In genomic region chr12:47164031-47164717, GRCm38 (mm10) we compare ENCODE assay signal across 8 mouse cellular contexts.
DNase-seq lines count a peak whose midpoint lies in the region; ATAC-seq and TF ChIP-seq lines count a peak whose summit lies in the region.

No protein-coding gene starts in this region.

- H3K4me3 ChIP-seq in hindbrain, embryonic 14.5 days (replicated peaks; ENCODE audit: low read length): peak overlapping the region; percentile 14; the same call in 1 of the 2 replicates
- H3K4me3 ChIP-seq in midbrain, postnatal 0 days (ENCODE audit: low read depth, low read length): peak overlapping the region; percentile 22

- peak overlapping the region; percentile 79 for H3K27ac ChIP-seq in hindbrain, embryonic 14.5 days
- peak overlapping the region; percentile 71 for H3K27ac ChIP-seq in midbrain, postnatal 0 days (ENCODE audit: low read depth, low read length)

- WGBS in hindbrain, embryonic 14.5 days: 18% methylated on average over 15 of the region's 15 CpGs
- whole genome bisulfite sequencing in midbrain, postnatal 0 days: 16% methylated on average over 15 of the region's 15 CpGs

- H3K4me2 ChIP-seq in hindbrain, embryonic 14.5 days (replicated peaks): peak overlapping the region; percentile 47
- peak overlapping the region; percentile 40 for H3K4me2 ChIP-seq in midbrain, postnatal 0 days (ENCODE audit: low read depth, low read length, poor library complexity, severe bottlenecking)

- peak overlapping the region; percentile 48; the same call in 1 of the 2 replicates for H3K9ac ChIP-seq in hindbrain, embryonic 14.5 days
- peak overlapping the region; percentile 44 for H3K9ac ChIP-seq in midbrain, postnatal 0 days (replicated peaks; ENCODE audit: low read length, poor library complexity, severe bottlenecking)

- peak; percentile 47 for TF ChIP-seq CTCF in midbrain, postnatal 0 days (IDR thresholded peaks at IDR 0.05)

- peaks cover 23% of the 10 kb centered on the region for H3K4me1 ChIP-seq in hindbrain, embryonic 14.5 days (replicated peaks; ENCODE audit: control insufficient read depth, insufficient read depth, low read length)
- 0 out of 2 replicates have a peak, but pooled peaks cover 2% of the 10 kb centered on the region for H3K4me1 ChIP-seq in midbrain, postnatal 0 days (ENCODE audit: insufficient read depth, low read length)

- ATAC-seq in hindbrain, embryonic 14.5 days (ENCODE audit: low FRiP score): peak; percentile 85
- ATAC-seq in midbrain, postnatal 0 days (ENCODE audit: low FRiP score): peak; percentile 92

- H3K27me3 ChIP-seq in hindbrain, embryonic 14.5 days (ENCODE audit: control insufficient read depth, insufficient read depth, low read length): no peaks in the 10 kb centered on the region
- H3K27me3 ChIP-seq in midbrain, postnatal 0 days (ENCODE audit: insufficient read depth, low read length): no peaks in the 10 kb centered on the region

- H3K9me3 ChIP-seq in hindbrain, embryonic 14.5 days (ENCODE audit: control insufficient read depth, low read length): no peaks in the 10 kb centered on the region
- no peaks in the 10 kb centered on the region for H3K9me3 ChIP-seq in midbrain, postnatal 0 days (ENCODE audit: low read length)

- no peaks in the 10 kb centered on the region for H3K36me3 ChIP-seq in hindbrain, embryonic 14.5 days (replicated peaks; ENCODE audit: control insufficient read depth, insufficient read depth)
- no peaks in the 10 kb centered on the region for H3K36me3 ChIP-seq in midbrain, postnatal 0 days (ENCODE audit: insufficient read depth, low read length)

- peak; percentile 67 for DNase-seq in brain, embryonic 18.5 days (ENCODE audit: low read depth, low spot score)
- peak; percentile 79 to 80 for DNase-seq in cerebellum, postnatal 25 days
- DNase-seq in frontal cortex, postnatal 36 days (ENCODE audit: low spot score in 2 of 2): peak; percentile 72 to 77
- peak; percentile 63 for DNase-seq in hindbrain, embryonic 14.5 days (ENCODE audit: low spot score)
- DNase-seq in left cerebral cortex, adult 9 months (ENCODE audit: low spot score in 2 of 2): peak; percentile 49 to 74
- DNase-seq in midbrain, postnatal 0 days (ENCODE audit: low spot score): peak; percentile 94
- no peak for DNase-seq in thymus, postnatal 4 days
- no peak for DNase-seq in spleen, postnatal 4 days (ENCODE audit: low spot score in 2 of 2)

Comparison
In these comparisons a context has a peak if more than half of its experiments do, and no peak if none do; other contexts are left out.
1. DNase-seq: peak in brain, embryonic 18.5 days (single experiment), cerebellum, postnatal 25 days (2 of 2), frontal cortex, postnatal 36 days (2 of 2), hindbrain, embryonic 14.5 days (single experiment), left cerebral cortex, adult 9 months (2 of 2) and midbrain, postnatal 0 days (single experiment); none in thymus, postnatal 4 days (single experiment) and spleen, postnatal 4 days (0 of 2).